Mouse (Mus musculus) limb, embryonic 14.5 days (tissue): ENCODE results near the gene Setd1b. TPM values are rescaled to one million over a fixed set of nuclear protein-coding genes. Genes with fewer than 3 reads are reported as not detected.

ENCODE experiments used
- ATAC-seq: fragments of 200-750 bp; cut with Nextera tagmentation; 2 replicates; pipeline ENCODE4 v1.8.0; 2017; ENCODE audit warnings: low read depth, moderate number of reproducible peaks, moderate TSS enrichment; ENCODE audit not compliant: low FRiP score
- DNase-seq: peaks from one replicate; pipeline ENCODE4 v3.0.0-alpha.2; 2015; ENCODE audit warnings: low spot score
- H3K27ac ChIP-seq: fragments of 300-500 bp; sonication (generic); replicated peaks from 2 replicates; pipeline ENCODE4 v1.5.1; 2014; ENCODE audit warnings: low read depth, mild to moderate bottlenecking, low read length, moderate library complexity, mixed read lengths
- H3K27me3 ChIP-seq: fragments of 300-500 bp; sonication (generic); 2 replicates; pipeline ENCODE4 v1.6.1; 2014; ENCODE audit warnings: low read length, mixed read lengths; ENCODE audit not compliant: control insufficient read depth, insufficient read depth
- H3K36me3 ChIP-seq: fragments of 300-500 bp; sonication (generic); 2 replicates; pipeline ENCODE4 v1.6.1; 2014; ENCODE audit warnings: mild to moderate bottlenecking, low read length, moderate library complexity, mixed read lengths; ENCODE audit not compliant: control insufficient read depth, insufficient read depth
- H3K4me1 ChIP-seq: fragments of 300-500 bp; sonication (generic); 2 replicates; pipeline ENCODE4 v1.6.1; 2014; ENCODE audit warnings: antibody characterized with exemption, low read length, mixed read lengths; ENCODE audit not compliant: control insufficient read depth, insufficient read depth
- H3K4me2 ChIP-seq: fragments of 300-500 bp; sonication (generic); replicated peaks from 2 replicates; pipeline ENCODE4 v1.6.1; 2014; ENCODE audit warnings: low read depth, mild to moderate bottlenecking, low read length, moderate library complexity; ENCODE audit not compliant: severe bottlenecking
- H3K4me3 ChIP-seq: fragments of 300-500 bp; sonication (generic); replicated peaks from 2 replicates; pipeline ENCODE4 v1.5.1; 2014; ENCODE audit warnings: low read length
- H3K9ac ChIP-seq: fragments of 300-500 bp; sonication (generic); 2 replicates; pipeline ENCODE4 v1.6.1; 2014; ENCODE audit warnings: mild to moderate bottlenecking, low read depth, low read length, moderate library complexity; ENCODE audit not compliant: severe bottlenecking
- H3K9me3 ChIP-seq: fragments of 300-500 bp; sonication (generic); 2 replicates; pipeline ENCODE4 v1.6.1; 2016; ENCODE audit warnings: low read length; ENCODE audit not compliant: control insufficient read depth
- POLR2A ChIP-seq: fragments of 200-500 bp; IDR thresholded peaks from 2 replicates; pipeline ENCODE4 v1.8.0; 2012; ENCODE audit warnings: inconsistent platforms, mild to moderate bottlenecking, moderate library complexity, borderline replicate concordance; ENCODE audit not compliant: insufficient read depth, insufficient read length; ENCODE audit errors: extremely low read depth
- WGBS: fragments of 180-500 bp; shearing (Covaris S2); extraction: QIAGEN DNeasy Blood & Tissue Kit; methylation state at CpG from one replicate; pipeline ENCODE4 v1.1.7; 2014; 5-methylcytosine and 5-hydroxymethylcytosine counted together
- polyA plus RNA-seq, 2 experiments: library from polyadenylated mRNA; depleted of rRNA in 1 of 2; stranded (reverse) in 1 of 2; unstranded in 1 of 2; fragments of >200 nt; fragmentation: Nextera tagmentation in 1 of 2; extraction: Ambion mirVana in 1 of 2; gene quantifications; 2 replicates each; pipeline versions ENCODE4 v1.2.1 to v1.2.3; 2012 to 2014

Setd1b gene
- polyA plus RNA-seq, 2 experiments: 11.7 to 15.0 TPM

DNA sequence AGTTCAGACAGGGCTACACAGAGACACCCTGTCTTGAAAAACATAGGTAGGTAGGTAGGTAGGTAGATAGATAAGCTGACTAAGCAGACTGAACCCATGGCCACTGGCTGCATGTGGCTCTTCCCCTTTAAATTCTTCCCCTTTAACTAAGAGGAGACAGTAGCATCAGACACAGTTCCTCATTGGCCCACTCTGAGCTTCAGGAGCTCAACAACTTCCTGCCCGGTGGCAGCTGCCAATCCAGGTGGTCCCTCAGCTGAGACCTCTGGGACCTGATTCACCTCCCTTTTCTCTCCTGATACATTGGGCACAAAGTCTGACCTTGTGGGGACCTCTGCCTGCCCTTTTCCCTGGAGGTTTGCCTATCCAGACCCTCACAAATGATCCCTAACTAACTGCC lies 10.9 kb downstream of the Setd1b start:
- peaks cover 87% of the 10 kb centered on the region for H3K36me3 ChIP-seq
- 71% methylated on average over 1 of the region's 1 CpGs for WGBS
- ATAC-seq: no peak
- no peak overlapping the region for H3K4me2 ChIP-seq
- no peak overlapping the region for H3K27ac ChIP-seq
- no peak for DNase-seq
- no peaks in the 10 kb centered on the region for H3K27me3 ChIP-seq
- no peak overlapping the region for H3K9ac ChIP-seq
- H3K4me1 ChIP-seq: peaks cover 24% of the 10 kb centered on the region
- no peak overlapping the region for H3K4me3 ChIP-seq
- no peaks in the 10 kb centered on the region for H3K9me3 ChIP-seq
- TF ChIP-seq POLR2A: no peak

DNA sequence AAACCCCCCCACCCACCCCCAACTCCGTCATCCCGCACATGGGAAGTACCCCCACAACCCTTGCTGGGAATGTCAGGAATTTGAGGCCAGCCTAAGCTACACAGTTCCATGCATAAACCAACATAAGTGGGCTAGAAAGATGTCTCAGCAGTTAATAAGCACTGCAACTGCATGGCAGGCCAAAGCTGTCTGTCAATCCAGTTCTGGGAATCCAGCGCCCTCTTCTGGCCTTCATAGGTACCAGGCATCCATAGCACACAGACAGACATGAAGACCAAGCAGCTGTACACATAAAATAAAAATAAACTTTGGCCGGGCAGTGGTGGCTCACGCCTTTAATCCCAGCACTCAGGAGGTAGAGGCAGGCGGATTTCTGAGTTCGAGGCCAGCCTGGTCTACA lies 13.4 kb downstream of the Setd1b start:
- 47% methylated on average over 7 of the region's 7 CpGs for WGBS
- peak; percentile 41; the same call in 1 of the 2 replicates for ATAC-seq

DNA sequence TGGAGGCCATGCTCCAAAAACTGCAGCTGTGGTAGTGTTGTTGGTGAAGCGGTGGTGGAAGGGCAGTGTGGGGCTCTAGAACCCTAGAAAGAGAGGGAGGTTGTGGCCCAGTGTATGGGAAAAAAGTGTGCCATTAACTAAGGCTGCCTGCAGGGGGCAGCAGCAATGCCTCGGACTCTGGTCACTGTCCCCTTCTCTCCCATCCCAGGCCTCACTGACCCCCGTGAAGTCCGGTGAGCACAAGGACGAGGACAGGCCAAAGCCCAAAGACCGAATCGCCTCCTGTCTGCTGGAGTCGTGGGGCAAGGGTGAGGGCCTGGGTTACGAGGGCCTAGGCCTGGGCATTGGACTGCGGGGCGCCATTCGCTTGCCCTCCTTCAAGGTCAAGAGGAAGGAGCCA lies 14.8 kb downstream of the Setd1b start:
- peaks cover 90% of the 10 kb centered on the region for H3K36me3 ChIP-seq
- no peaks in the 10 kb centered on the region for H3K4me1 ChIP-seq
- H3K4me3 ChIP-seq: no peak overlapping the region
- DNase-seq (no peak), ATAC-seq (no peak)
- H3K27ac ChIP-seq: no peak overlapping the region
- TF ChIP-seq POLR2A: no peak
- no peaks in the 10 kb centered on the region for H3K27me3 ChIP-seq
- no peaks in the 10 kb centered on the region for H3K9me3 ChIP-seq
- 79% methylated on average over 10 of the region's 12 CpGs for WGBS
- no peak overlapping the region for H3K4me2 ChIP-seq
- no peak overlapping the region for H3K9ac ChIP-seq

More for the DNA sequence above, 13.4 kb downstream of the Setd1b start:
- H3K4me1 ChIP-seq: peaks cover 8% of the 10 kb centered on the region
- TF ChIP-seq POLR2A: no peak
- DNase-seq: peak; percentile 75
- peaks cover 87% of the 10 kb centered on the region for H3K36me3 ChIP-seq
- no peak overlapping the region for H3K9ac ChIP-seq
- no peaks in the 10 kb centered on the region for H3K27me3 ChIP-seq
- H3K4me2 ChIP-seq: no peak overlapping the region
- H3K9me3 ChIP-seq: no peaks in the 10 kb centered on the region
- no peak overlapping the region for H3K27ac ChIP-seq
- no peak overlapping the region for H3K4me3 ChIP-seq

DNA sequence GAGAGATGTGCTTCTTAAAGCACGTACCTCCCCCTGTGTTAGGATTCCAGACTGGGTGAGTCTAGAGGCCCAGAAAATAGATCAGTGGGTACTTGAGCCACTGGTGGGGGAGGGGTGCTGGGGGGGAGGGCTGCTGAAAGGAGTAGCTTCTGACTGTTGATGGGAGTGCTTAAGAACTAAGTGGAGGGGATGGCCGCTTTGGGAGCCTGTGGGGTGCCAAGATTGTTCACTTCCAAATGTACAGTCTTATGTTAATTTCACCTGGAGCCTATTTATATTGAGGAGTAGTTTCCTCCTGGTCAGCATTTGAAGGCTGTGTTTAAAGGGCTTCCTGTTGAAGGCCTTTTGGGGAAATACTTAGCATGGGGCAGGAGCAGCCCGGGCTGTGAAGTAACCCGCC lies 16.0 kb downstream of the Setd1b start:
- ATAC-seq: no peak
- no peaks in the 10 kb centered on the region for H3K27me3 ChIP-seq
- H3K4me2 ChIP-seq: no peak overlapping the region
- no peaks in the 10 kb centered on the region for H3K4me1 ChIP-seq
- no peak for TF ChIP-seq POLR2A
- peaks cover 90% of the 10 kb centered on the region for H3K36me3 ChIP-seq
- H3K9ac ChIP-seq: no peak overlapping the region
- no peak overlapping the region for H3K4me3 ChIP-seq
- 78% methylated on average over 4 of the region's 4 CpGs for WGBS
- no peak for DNase-seq
- no peaks in the 10 kb centered on the region for H3K9me3 ChIP-seq
- H3K27ac ChIP-seq: no peak overlapping the region

DNA sequence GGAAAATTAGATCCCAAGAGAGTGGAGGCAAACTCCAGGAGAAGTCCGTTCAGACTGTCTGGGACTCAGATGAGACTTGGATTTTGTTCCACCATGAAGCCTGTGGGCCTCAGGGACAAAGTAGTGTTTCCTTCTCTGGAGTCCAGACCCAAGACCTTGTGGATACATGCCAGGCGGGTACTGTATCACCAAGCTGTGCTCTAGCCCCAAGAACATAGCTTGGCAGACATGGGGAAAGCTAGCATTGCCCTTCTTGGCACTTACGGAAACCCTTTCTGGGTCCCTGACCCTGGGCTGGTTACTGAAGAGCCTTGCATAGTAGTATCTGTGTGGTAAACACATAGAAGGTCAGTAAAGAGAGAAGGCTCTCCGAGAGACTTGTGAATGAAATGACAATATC lies 17.5 kb downstream of the Setd1b start:
- no peak overlapping the region for H3K9ac ChIP-seq
- no peak overlapping the region for H3K4me3 ChIP-seq
- no peak for TF ChIP-seq POLR2A
- DNase-seq: no peak
- H3K36me3 ChIP-seq: peaks cover 91% of the 10 kb centered on the region
- H3K4me2 ChIP-seq: no peak overlapping the region
- no peaks in the 10 kb centered on the region for H3K4me1 ChIP-seq
- 87% methylated on average over 4 of the region's 4 CpGs for WGBS
- H3K9me3 ChIP-seq: no peaks in the 10 kb centered on the region
- ATAC-seq: no peak
- H3K27me3 ChIP-seq: no peaks in the 10 kb centered on the region
- H3K27ac ChIP-seq: no peak overlapping the region

DNA sequence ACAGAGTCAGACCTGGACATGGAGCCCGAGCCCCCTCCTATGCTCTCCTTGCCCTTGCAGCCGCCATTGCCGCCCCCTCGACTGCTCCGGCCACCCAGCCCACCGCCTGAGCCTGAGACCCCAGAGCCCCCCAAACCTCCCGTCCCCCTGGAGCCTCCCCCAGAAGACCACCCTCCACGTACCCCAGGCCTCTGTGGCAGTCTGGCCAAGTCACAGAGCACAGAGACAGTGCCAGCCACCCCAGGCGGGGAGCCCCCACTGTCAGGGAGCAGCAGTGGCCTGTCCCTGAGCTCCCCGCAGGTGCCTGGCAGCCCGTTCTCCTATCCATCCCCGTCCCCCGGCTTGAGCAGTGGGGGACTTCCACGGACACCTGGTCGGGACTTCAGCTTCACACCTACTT lies 17.9 kb downstream of the Setd1b start:
- Histone ChIP-seq H3K36me3 (peaks cover 91% of the 10 kb centered on the region), H3K27me3 (no peaks in the 10 kb centered on the region), H3K4me2 (no peak overlapping the region), H3K4me3 (no peak overlapping the region), H3K9me3 (no peaks in the 10 kb centered on the region), H3K4me1 (no peaks in the 10 kb centered on the region), H3K9ac (no peak overlapping the region), H3K27ac (no peak overlapping the region)
- DNase-seq (no peak), ATAC-seq (no peak)
- WGBS: 94% methylated on average over 10 of the region's 15 CpGs
- no peak for TF ChIP-seq POLR2A
